Mouse (Mus musculus) induced T-regulatory cell, adult 2 months (primary cell): ENCODE data around the gene Osbpl6.

Experiments used
- DNase-seq: peaks from one replicate; pipeline ENCODE4 v3.0.0-alpha.2; 2012; ENCODE audit warnings: low read depth

Osbpl6 gene

GRCm38 (mm10) chr2:76647883-76648570, 241.7 kb downstream of the Osbpl6 start, which contains the start of the genes Prkra and Pjvk:
TSS of gene Prkra (minus strand) at chr2:76648015.
TSS of gene Pjvk (plus strand) at chr2:76648476.
- peak; percentile 91 for DNase-seq

GRCm38 (mm10) chr2:76648666-76649141, 242.4 kb downstream of the Osbpl6 start:
- DNase-seq, result no peak
